Mouse (Mus musculus) naive thymus-derived CD4-positive, alpha-beta T cell, adult 2 months (primary cell): ENCODE measurements around the gene Cdk7.
"Not testable (repeated sequence)": the region's sequence is repeated elsewhere in the genome, so short reads cannot be mapped to it uniquely, and the experiment has no call there.

Experiments
- DNase-seq: peaks from one replicate; pipeline ENCODE4 v3.0.0-alpha.2; 2011; ENCODE audit warnings: low read depth

Gene Cdk7

DNA sequence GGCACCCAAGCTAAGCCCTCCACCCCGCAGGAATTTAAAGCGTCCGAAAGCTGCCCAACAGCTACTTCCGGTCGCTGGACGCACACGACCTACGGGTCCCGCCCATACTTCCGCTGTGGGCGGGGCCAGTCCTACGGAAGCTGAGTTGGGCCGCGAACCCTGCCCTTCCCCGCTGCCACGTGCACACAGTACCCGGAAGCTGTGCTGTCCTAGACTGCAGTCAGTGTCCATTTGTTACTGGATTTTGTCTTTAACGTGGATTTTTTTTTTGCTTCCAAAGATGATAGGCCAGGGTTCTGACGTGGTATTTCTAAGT lies at the start of gene Cdk7:
Gene Cdk7 (minus strand): TSS at position 79 of the 316 bp plus-strand sequence.
- peak; percentile 93 for DNase-seq

DNA sequence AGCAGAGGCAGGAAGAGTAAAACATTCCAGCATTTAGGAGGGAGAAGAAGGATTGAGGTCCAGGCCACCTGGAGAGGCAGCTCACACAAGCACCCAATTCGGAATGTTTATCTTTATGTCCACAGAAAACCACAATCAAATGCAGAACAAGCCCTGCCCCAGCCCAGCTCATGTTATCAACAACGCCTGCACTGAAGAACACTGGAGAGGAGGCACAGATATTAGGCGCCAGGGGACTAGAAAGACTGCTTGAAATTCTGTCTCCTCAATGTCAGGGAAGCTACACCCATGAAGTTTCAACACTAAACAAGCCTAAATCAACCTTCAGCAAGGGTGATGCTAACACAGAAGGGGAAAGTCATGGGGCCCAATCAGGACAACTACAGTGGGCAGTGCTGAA lies 46.8 kb upstream of the Cdk7 start:
- DNase-seq = no peak

DNA sequence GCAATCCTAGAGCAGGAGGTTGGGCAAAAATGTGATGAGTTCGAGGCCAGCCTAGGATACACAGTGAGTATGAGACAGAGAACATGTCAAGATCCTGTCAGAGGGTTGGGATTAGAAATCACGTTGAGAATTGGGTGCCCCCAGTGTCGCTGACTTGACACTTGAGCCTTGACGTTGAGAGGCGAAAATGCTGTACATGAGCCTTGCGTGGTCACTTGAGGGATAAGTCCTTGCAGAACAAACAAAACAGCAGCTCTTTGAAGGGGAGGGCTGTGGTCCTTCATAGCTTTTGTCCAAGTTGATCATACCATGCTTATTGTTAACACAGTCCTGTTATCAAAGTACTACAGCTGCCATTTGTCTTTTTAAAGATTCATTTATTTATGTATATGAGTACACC lies 46.0 kb upstream of the Cdk7 start:
- no peak for DNase-seq

DNA sequence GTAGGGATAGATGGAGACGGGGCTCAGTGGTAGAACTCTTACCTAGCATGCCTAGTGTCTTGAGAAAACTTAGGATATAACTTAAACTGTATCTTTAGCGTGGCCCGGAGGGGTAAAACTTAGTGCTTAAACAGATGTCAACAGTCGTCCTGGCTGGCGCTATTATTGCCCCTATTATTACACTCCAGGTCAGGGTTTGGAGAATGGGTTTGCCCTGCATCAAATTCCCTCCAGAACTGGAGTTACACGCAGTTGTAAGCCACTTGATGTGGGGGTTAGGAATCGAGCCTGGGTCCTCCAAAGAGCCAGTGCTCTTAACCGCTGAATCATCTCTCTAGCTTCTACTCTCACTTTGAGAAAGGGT lies 45.3 kb upstream of the Cdk7 start:
- DNase-seq = no peak

DNA sequence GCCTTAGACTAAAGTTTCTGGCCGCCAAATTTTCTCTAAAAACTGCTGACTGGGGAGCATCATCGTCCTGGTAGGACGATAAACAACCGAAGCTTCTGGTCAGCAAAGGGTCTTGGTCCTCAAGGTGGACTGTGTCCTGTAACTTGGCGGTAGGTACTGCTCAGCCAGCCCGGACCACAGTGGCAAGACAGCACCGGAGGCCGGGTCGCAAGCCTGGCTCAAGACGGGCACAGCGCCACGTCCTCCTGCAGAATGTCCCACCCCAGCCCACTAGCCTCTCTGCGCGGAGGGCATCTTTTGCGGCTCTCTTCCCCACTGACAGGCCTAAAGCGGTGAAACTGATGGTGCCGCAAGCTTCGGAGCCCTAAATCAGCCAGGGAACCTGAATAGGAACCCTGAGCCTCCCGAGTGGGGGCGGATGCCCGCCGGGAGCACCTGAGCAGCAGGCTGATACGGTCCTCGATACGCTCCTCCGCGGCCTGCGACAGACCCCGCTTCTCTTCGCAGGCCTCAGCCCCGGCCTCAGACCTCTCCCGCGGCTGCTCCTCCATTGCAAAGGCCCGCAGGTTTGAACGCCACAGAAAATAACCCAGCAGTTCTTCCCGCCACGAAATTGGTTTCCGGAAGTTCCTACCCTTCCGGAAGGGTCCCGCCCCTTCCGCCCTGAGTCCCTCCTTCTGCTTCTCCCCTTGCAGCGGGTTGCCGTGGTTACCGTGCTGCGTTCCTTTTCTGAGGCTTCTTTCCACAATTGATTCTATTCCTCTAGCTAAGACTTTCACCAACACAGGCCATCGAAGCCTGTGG lies 44.7 kb upstream of the Cdk7 start, which contains the start of gene Cenph:
Gene Cenph (minus strand): TSS at position 648 of the 804 bp plus-strand sequence.
- peak; percentile 92 for DNase-seq

DNA sequence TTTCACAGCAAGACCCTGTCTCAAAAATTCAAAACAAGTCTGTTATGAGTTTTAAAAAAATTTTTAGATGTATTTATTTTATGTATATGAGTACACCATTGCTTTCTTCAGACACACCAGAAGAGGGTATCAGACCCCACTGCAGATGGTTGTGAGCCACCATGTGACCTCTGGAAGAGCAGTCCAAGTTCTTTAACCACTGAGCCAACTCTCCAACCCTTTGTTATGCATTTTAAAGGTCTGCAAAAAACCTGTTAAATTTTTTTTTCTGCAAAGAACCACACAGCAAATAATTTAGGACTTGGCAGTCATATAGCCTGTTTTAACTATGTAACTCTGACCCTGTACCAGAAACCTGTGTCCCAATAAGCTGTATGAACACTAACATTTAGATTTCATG lies 44.0 kb upstream of the Cdk7 start:
- DNase-seq = no peak

DNA sequence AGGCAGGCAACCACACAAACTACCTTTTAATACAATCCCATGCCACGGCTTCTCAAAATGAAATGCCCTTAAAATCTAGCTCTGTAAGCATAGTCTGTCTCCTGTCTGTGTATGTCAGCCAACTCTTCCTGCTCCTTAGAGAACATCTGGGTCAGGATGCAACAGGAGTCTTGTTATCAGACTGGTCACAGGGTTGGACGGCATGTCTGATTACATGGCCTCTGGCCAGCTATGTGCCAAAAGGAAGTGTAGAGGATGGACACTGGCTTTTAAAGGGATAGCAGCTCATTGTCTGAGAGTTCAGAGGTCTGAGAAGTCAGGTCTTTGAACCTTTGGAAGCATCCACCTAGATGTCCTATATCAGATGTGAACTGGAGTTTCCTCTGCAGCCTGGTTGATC lies 24.6 kb upstream of the Cdk7 start:
- DNase-seq = no peak

DNA sequence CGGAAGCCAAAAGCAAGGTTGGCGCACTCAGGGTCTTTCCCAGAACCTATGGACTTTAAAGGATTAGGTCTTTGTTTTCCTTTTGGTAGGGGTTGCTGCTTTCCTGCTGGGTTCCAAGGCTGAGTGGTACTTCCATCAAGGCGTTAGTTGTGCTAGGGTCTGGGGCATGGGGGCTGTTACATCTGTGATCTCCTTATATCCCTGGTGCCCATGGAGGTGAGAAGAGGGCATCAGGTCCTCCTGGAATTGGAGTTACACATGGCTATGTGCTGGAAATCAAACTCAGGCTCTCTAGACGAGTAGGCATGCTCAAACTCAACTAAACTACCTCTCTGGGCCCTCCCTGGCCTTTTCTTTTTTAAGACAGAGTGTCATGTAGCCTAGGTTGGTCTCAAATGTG lies 23.4 kb upstream of the Cdk7 start:
- no peak for DNase-seq

DNA sequence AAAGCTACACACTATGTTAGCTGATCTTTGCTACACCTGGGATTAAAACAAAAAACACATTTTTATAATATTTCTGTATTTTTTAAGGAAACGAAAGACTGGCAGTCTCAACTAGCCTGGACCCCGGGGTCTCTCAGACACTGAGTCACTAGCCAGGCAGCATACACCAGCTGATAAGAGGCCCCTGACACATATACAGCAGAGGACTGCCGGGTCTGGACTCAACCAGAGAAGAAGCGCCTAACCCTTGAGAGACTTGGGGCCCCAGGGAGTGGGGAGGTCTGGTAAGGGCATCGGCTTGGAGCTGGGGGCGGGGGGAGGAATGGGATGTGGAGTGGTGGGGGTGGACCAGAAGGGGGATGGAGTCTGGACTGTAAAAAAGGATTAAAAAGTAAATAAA lies 22.3 kb upstream of the Cdk7 start:
- DNase-seq = no peak

DNA sequence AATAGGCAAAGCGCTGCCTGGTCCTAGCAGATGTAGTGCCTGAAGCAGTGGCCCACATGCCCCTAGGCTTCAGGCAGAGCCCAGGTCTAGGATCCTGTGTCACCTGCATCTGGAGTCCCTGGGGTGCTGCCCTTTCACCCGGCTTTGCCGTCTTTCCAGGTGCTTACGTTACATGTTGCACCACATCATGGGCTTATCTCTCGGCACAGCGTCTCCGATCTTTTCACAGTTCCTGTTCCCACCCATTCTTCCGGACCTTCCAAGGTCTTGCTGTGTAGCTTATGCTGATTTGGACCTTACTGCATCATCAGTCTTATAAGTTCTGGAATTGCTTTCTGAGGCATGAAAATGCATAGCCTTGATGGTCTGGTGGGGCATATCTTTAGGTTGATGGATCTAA lies 21.8 kb upstream of the Cdk7 start:
- no peak for DNase-seq

DNA sequence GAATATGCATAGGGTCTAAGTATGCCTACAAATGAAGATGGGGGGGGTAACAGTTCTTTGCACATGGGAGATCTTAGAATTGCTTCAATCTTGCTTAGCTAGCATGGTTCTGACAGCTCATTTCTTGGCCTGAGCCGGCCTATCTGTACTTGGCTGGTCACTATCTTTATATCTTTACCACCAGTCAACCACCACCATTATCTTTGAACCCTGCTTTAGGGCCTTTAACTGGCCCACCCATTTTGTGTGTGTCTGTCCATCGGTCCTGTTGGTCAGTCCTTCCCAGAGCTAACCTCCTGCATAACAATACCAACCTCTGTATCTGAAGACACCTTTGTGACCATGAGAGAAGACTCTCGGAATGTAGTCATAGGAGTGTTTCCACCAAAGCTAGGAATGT lies 20.7 kb upstream of the Cdk7 start:
- no peak for DNase-seq

DNA sequence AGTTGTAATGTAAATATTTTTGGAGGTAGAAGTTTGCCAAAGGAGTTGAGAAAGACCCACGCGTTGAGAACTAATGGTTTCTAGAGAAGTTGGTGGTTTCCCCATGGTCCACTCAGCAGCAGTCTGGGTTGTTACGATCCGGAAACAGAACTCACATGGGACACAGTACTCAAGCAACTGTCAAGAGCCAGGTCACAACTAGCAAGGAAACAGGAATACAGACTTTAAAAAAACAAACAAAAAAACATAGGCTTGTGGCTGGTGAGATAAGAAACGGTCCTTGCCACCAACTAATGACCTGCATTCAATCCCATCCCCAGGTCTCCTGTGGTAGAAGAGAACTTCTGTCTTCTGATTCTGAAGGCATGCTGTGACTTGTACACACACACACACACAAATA lies 20.1 kb upstream of the Cdk7 start:
- no peak for DNase-seq

DNA sequence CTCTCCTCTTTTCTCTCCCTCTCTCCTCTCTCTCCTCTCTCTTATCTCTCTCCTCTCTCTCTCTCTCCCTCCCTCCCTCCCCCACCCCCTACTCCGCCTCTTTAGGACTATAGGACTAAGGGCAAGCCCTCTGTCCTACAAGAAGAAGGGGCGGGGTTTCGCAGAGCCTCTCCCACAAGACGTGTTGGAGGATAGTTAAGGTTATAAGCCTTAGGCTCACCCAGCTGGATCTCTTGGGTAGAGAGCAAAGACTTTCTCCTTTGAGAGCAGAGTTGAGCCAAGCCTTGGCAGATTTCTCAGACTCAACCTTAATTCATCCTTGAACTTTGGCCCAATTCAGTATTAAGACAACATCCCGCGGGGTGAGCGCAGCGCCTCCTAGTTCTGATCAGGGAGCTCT lies 17.9 kb upstream of the Cdk7 start:
- no peak for DNase-seq

DNA sequence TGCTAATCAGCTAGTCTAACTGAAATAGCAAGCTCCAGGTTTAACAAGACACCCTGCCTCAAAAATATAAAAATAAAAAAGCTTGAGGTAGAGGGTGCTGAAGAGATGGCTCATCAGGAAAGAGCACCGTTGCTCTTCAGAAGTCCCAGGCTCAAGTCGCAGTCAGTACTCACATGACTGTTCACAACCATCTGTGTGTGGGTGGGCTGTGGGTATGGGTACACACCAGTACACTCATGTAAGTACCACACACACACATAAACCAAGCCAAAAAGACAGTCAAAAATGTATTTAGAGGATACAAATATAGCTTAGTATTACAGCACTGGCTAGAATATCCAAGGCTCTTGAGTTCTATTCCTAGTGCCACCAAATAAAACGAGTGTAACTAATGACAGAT lies 15.4 kb upstream of the Cdk7 start:
- no peak for DNase-seq

DNA sequence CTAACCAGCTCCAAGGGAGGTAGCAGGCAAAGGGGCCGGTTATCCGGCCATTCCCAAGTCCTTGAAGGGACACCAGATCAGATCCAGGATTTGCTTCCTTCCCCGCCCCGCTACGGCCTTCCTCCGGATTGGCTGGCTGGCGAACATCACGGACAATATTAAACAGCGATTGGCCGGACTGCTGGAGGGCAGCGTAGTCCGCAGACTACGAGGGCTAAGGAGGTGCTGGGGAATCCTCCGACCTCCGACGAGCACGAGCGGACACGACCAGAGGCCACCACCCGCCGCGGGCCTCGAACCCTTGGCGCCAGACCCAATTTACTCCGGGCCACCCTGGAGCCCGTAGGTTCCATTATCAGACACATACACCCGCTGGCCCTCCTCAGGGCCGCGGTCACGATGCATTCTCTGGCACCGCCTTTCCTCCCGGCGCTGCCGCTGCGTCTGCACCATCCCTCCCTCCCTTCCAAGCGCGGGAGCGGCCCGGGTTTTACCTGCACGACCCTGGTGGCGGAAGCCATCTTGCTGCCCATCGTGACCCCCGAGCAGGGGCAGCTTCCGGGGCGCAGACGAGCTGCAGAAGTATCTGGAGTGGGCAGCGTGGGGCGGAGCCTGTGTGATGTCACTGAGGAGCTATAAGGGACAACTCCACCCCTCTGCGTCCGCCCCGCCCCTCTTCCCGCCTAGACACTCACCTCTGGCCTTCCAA lies 13.5 kb upstream of the Cdk7 start, which contains the start of gene Mrps36:
Gene Mrps36 (minus strand): TSS at position 624 of the 709 bp plus-strand sequence.
- peak; percentile 89 for DNase-seq

DNA sequence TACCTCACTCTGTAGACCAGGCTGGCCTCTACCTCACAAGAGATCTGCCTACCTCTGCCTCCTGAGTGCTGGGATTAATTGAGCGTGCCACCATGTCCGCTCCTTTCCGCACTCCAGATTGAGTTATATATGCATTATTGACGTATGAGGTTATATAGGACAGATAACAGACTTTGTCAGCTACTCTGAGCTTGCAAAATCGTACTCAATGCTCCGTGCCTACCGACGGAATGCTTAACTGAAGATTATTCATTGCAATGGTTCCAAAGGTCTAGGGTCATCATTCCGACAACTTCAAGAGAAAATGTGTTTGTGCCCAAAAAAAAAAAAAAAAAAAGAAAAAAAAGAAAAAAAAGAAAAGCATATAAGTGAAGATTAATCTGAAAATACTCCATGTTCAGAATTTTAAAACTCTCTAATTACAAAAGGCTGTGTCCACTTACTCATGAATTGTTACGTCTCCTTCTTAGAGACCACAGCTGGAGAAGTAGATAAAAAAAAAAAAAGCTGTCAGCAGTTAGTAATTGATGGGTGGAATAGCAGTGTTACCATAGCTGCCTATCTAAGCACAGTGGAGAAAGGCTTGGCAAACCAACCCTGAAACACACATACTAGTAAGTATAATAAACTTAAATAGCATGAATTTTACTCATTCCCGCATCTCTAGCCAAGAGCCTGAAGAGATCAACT lies 12.8 kb upstream of the Cdk7 start:
- DNase-seq = no peak

DNA sequence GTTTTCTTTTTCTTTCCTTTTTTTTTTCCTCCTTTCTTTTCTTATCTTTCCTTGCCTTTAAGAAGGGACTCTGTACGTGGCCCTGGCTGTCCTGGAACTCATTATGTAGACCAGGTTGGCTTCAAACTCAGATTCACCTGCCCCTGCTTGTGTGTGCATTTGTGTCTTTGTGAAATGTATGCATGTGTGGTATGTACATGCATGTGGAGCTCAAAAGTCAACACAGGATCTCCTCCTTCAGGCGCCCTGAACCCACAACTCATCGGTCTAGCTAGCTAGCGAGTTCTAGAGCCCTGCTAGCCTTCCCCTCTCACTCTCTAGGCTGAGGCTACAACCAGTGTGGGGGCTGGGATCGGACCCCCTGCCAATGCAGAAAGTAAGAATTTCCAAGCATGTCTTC lies 12.1 kb upstream of the Cdk7 start:
- DNase-seq = no peak

DNA sequence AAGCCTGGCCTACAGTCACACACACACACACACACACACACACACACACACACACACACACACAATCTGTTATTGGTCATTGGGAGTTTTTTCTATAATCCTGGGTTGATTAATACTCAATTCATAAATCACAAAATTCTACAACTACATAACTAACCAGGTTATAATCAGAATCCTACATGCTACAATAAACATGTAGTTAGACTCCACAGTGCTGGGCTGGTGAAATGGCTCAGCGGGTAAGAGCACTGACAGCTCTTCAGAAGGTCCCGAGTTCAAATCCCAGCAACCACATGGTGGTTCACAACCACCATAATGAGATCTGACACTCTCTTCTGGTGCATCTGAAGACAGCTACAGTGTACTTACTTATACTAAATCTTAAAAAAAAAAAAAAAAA lies 2.0 kb upstream of the Cdk7 start:
- DNase-seq = no peak

DNA sequence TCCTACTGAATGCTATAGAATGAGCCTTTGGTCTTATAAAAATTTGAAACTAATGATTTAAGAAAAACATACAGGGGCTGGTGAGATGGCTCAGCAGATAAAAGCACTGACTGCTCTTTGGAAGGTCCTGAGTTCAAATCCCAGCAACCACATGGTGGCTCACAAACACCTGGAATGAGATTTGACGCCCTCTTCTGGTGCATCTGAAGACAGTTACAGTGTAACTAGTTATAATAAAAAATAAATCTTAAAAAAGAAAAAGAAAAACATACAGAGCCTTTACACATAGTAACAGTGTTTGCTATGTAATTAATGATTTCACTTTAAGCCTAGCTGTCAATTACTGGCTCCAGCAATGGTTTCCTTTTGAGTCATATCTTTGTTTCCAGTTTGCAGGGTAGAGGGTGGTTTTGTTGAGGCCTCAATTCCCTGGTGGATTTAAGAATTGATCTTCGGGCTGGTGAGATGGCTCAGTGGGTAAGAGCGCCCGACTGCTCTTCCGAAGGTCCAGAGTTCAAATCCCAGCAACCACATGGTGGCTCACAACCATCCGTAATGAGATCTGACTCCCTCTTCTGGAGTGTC lies 815 bp upstream of the Cdk7 start:
- not testable (repeated sequence) for DNase-seq

DNA sequence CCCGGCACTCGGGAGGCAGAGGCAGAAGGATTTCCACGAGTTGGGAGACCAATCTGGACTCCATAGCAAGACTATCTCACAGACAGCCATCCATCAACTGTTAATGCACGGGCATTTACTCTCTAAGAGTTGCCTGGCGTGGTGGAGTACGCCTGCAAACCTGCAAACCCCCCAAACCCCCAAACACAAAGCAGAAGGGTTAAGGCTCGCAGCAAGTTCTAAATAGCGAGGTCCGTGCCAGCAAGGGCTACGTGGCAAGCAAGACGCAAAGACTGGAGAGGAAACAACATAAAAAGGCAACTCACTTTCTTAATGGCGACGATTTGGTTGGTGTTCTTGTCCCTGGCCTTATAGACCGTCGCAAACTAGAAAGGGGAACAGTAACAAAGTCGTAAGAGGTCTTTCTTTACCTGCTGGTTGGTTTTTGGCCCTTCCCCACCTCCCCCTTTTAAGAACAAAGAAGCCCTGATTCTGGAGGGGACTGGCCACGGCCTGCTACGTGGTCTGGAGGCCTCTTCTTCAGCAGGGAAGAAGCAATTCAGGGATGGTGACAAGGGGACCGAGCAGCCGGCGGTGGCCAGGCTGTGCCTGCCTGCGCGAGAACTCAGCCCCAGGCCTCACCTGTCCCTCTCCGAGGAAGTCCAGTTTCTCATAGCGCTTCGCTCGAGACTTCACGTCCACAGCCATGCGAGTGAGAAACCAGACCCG lies 432 bp downstream of the Cdk7 start:
- DNase-seq = no peak

DNA sequence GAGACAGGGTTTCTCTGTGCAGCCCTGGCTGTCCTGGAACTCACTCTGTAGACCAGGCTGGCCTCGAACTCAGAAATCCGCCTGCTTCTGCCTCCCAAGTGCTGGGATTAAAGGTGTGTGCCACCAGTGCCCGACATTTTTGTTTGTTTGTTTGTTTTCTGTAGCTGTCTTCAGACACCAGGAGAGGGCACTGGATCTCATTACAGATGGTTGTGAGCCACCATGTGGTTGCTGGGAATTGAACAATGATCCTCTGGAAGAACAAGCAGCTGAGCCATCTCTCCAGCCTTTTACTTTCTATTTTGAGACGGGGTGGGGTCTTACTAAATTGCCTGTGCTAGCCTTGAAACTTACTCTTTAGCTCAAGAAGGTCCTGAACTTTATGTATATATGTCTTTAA lies 2.2 kb downstream of the Cdk7 start:
- not testable (repeated sequence) for DNase-seq

DNA sequence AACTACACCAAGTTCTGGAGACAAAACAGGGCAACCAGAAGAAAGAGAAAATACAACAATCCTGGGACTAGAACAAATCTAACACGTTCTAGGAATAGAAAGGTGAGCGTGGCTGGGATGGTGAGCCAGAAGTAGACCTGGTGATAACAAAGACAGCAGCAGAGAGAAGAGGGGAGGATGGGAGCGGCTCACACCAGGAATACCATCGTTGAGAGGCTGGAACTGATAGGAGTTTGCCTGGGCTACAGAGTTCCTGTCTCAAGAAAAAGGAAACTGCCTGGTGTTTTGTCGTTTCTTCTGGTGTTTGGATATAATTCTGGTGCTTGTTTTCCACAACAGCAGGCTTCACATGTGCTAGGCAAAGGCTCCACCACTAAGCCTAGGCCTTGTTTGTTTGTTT lies 2.7 kb downstream of the Cdk7 start:
- DNase-seq = no peak
